Mouse (Mus musculus) kidney, adult 2 months (tissue): ENCODE data around the gene Cyp26b1. TPM values are rescaled to one million over a fixed set of nuclear protein-coding genes. Genes with fewer than 3 reads are reported as not detected.
"Not testable (repeated sequence)": the region's sequence is repeated elsewhere in the genome, so short reads cannot be mapped to it uniquely, and the experiment has no call there.

Source experiments
- DNase-seq: peaks from one replicate; pipeline ENCODE4 v3.0.0; 2021
- H3K27ac ChIP-seq: fragments of 200-500 bp; 2 replicates; pipeline ENCODE4 v1.5.1; 2012; ENCODE audit warnings: low read depth, low read length, control low read depth, inconsistent platforms; ENCODE audit not compliant: insufficient read depth
- H3K27me3 ChIP-seq: fragments of 200-500 bp; replicated peaks from 2 replicates; pipeline ENCODE4 v1.6.1; 2012; ENCODE audit warnings: mild to moderate bottlenecking, moderate library complexity, low read length, inconsistent platforms; ENCODE audit not compliant: control insufficient read depth, insufficient read depth
- H3K36me3 ChIP-seq: fragments of 200-500 bp; 2 replicates; pipeline ENCODE4 v1.6.1; 2012; ENCODE audit warnings: mild to moderate bottlenecking, moderate library complexity, low read length, inconsistent platforms; ENCODE audit not compliant: control insufficient read depth, insufficient read depth
- H3K4me1 ChIP-seq: fragments of 200-500 bp; 2 replicates; pipeline ENCODE4 v1.6.1; 2011; ENCODE audit warnings: low read length; ENCODE audit not compliant: control insufficient read depth, insufficient read depth
- H3K4me3 ChIP-seq: fragments of 200-500 bp; 2 replicates; pipeline ENCODE4 v1.5.1; 2011; ENCODE audit warnings: mild to moderate bottlenecking, low read depth, low read length, control low read depth; ENCODE audit not compliant: insufficient read depth
- CTCF ChIP-seq: fragments of 200-500 bp; conservative IDR thresholded peaks from 2 replicates; pipeline ENCODE4 v1.5.1; 2011; ENCODE audit warnings: low read depth, mild to moderate bottlenecking, control low read depth, low read length, moderate library complexity, mixed read lengths; ENCODE audit not compliant: insufficient read depth, insufficient read length
- POLR2A ChIP-seq: fragments of 200-500 bp; IDR thresholded peaks from one replicate; pipeline ENCODE4 v1.6.1; 2011; ENCODE audit warnings: low read depth, low read length, control low read depth
- WGBS: fragments of 180-500 bp; shearing (Covaris S2); methylation state at CpG from one replicate; pipeline ENCODE4 v1.1.7; 2018; 5-methylcytosine and 5-hydroxymethylcytosine counted together
- polyA plus RNA-seq: library from polyadenylated mRNA; depleted of rRNA; stranded (reverse); fragments of >200 nt; gene quantifications from 2 replicates; pipeline ENCODE4 v1.2.3, GENCODE M21; 2012

The Cyp26b1 gene
- polyA plus RNA-seq, 1 experiment = 2.0 TPM

GRCm38 (mm10) chr6:84626398-84626797, 32.7 kb upstream of the Cyp26b1 start:
- 82% methylated on average over 2 of the region's 2 CpGs for WGBS
- TF ChIP-seq POLR2A (no peak), CTCF (no peak)
- Histone ChIP-seq H3K27me3 (no peaks in the 10 kb centered on the region), H3K4me3 (no peak overlapping the region), H3K36me3 (no peaks in the 10 kb centered on the region), H3K4me1 (no peaks in the 10 kb centered on the region; the same call in 1 of the 2 replicates), H3K27ac (no peak overlapping the region)
- no peak for DNase-seq

GRCm38 (mm10) chr6:84619166-84619565, 25.5 kb upstream of the Cyp26b1 start:
- 97% methylated on average over 6 of the region's 6 CpGs for WGBS
- Histone ChIP-seq H3K4me1 (no peaks in the 10 kb centered on the region; the same call in 1 of the 2 replicates), H3K27ac (no peak overlapping the region), H3K4me3 (no peak overlapping the region), H3K36me3 (no peaks in the 10 kb centered on the region), H3K27me3 (no peaks in the 10 kb centered on the region)
- DNase-seq = no peak
- TF ChIP-seq POLR2A (no peak), CTCF (no peak)

- Histone ChIP-seq H3K27me3 (no peaks in the 10 kb centered on the region), H3K4me3 (no peak overlapping the region), H3K36me3 (no peaks in the 10 kb centered on the region), H3K4me1 (no peaks in the 10 kb centered on the region), H3K27ac (no peak overlapping the region)
- TF ChIP-seq POLR2A = no peak
- no peak for DNase-seq
- WGBS = 100% methylated on average over 1 of the region's 1 CpGs
Observed at GRCm38 (mm10) chr6:84617051-84617450, 23.3 kb upstream of the Cyp26b1 start.

GRCm38 (mm10) chr6:84616586-84616985, 22.9 kb upstream of the Cyp26b1 start:
- H3K27ac ChIP-seq = no peak overlapping the region
- no peak for DNase-seq
- no peak overlapping the region for H3K4me3 ChIP-seq
- H3K36me3 ChIP-seq = no peaks in the 10 kb centered on the region
- TF ChIP-seq CTCF = no peak
- TF ChIP-seq POLR2A = no peak
- WGBS = 94% methylated on average over 1 of the region's 1 CpGs
- H3K27me3 ChIP-seq = no peaks in the 10 kb centered on the region
- H3K4me1 ChIP-seq = no peaks in the 10 kb centered on the region

GRCm38 (mm10) chr6:84613561-84613960, 19.9 kb upstream of the Cyp26b1 start:
- Histone ChIP-seq H3K4me3 (no peak overlapping the region), H3K4me1 (no peaks in the 10 kb centered on the region), H3K27ac (no peak overlapping the region), H3K27me3 (no peaks in the 10 kb centered on the region), H3K36me3 (no peaks in the 10 kb centered on the region)
- no peak for TF ChIP-seq CTCF
- TF ChIP-seq POLR2A = no peak
- no peak for DNase-seq
- WGBS = 89% methylated on average over 3 of the region's 3 CpGs

GRCm38 (mm10) chr6:84601136-84601889, 7.6 kb upstream of the Cyp26b1 start:
- TF ChIP-seq CTCF = no peak
- no peak for TF ChIP-seq POLR2A
- H3K27ac ChIP-seq = no peak overlapping the region
- H3K4me3 ChIP-seq = no peak overlapping the region
- no peaks in the 10 kb centered on the region for H3K27me3 ChIP-seq
- H3K4me1 ChIP-seq = no peaks in the 10 kb centered on the region
- WGBS = 44% methylated on average over 1 of the region's 1 CpGs
- no peaks in the 10 kb centered on the region for H3K36me3 ChIP-seq
- no peak for DNase-seq

GRCm38 (mm10) chr6:84599296-84599695, 5.6 kb upstream of the Cyp26b1 start:
- not testable (repeated sequence) for H3K4me3 ChIP-seq, H3K4me1 ChIP-seq, H3K27ac ChIP-seq, H3K27me3 ChIP-seq, H3K36me3 ChIP-seq, DNase-seq
- 92% methylated on average over 3 of the region's 3 CpGs for WGBS
